In genomic region chr10:79934272-79934721, GRCm38 (mm10) we compare ENCODE assay signal across 9 mouse cellular contexts. TPM values are rescaled to one million over a fixed set of nuclear protein-coding genes. Genes with fewer than 3 reads are reported as not detected.
A peak's percentile ranks its signal among the peaks of the same experiment; 100 is the strongest.
DNase-seq lines count a peak whose midpoint lies in the region; ATAC-seq and TF ChIP-seq lines count a peak whose summit lies in the region.
"Had no signal": no experiment of that assay in that cellular context is flagged by ENCODE, and none has a peak within 500 bp of the region (broad histone marks: within the 10 kb centered on the region; RNA-seq: fewer than 3 reads in every experiment).

No protein-coding gene starts in this region.

- H3K27me3 ChIP-seq in forebrain, embryonic 13.5 days = no peaks in the 10 kb centered on the region
- no peaks in the 10 kb centered on the region for H3K27me3 ChIP-seq in forebrain, embryonic 11.5 days (ENCODE audit: control insufficient read depth, insufficient read depth, low read length)
- H3K27me3 ChIP-seq in kidney, embryonic 15.5 days = no peaks in the 10 kb centered on the region

- WGBS in forebrain, embryonic 13.5 days = 74% methylated on average over 13 of the region's 13 CpGs
- 84% methylated on average over 13 of the region's 13 CpGs for WGBS in forebrain, embryonic 11.5 days
- 58% methylated on average over 13 of the region's 13 CpGs for WGBS in kidney, embryonic 15.5 days
- 11% methylated on average over 13 of the region's 13 CpGs for WGBS in lung, adult 2 months

- H3K4me2 ChIP-seq in forebrain, embryonic 13.5 days = no peak overlapping the region
- H3K4me2 ChIP-seq in forebrain, embryonic 11.5 days (ENCODE audit: low read depth, low read length, severe bottlenecking) = no peak overlapping the region
- H3K4me2 ChIP-seq in kidney, embryonic 15.5 days = 0 out of 2 replicates have a peak overlapping the region, but pooled peaks have one; percentile 24

- no peak for DNase-seq in forebrain, embryonic 11.5 days (ENCODE audit: low spot score)
- peak; percentile 69 to 80 for DNase-seq in cerebellum, postnatal 25 days
- DNase-seq in heart, adult 9 months (ENCODE audit: low spot score in 2 of 2) = peak; percentile 91 to 94
- DNase-seq in lung, adult 2 months = peak; percentile 88
- peak; percentile 87 to 90 for DNase-seq in right cerebral cortex, postnatal 10 days (ENCODE audit: low spot score in 2 of 2)
- no peak for DNase-seq in spleen, postnatal 14 days (ENCODE audit: low spot score in 2 of 2)

- peaks cover 37% of the 10 kb centered on the region for H3K4me1 ChIP-seq in forebrain, embryonic 13.5 days
- H3K4me1 ChIP-seq in forebrain, embryonic 11.5 days (replicated peaks; ENCODE audit: control insufficient read depth, insufficient read depth, low read length) = peaks cover 3% of the 10 kb centered on the region; the same call in 1 of the 2 replicates
- H3K4me1 ChIP-seq in kidney, embryonic 15.5 days = peaks cover 100% of the 10 kb centered on the region
- H3K4me1 ChIP-seq in lung, adult 2 months (ENCODE audit: control insufficient read depth, insufficient read depth, low read length) = peaks cover 40% of the 10 kb centered on the region

- no peak for ATAC-seq in forebrain, embryonic 13.5 days
- ATAC-seq in forebrain, embryonic 11.5 days (replicated peaks; ENCODE audit: low FRiP score) = no peak
- ATAC-seq in kidney, embryonic 15.5 days (replicated peaks; ENCODE audit: low FRiP score) = peak; percentile 19; the same call in 1 of the 2 replicates

- H3K9ac ChIP-seq in forebrain, embryonic 13.5 days = no peak overlapping the region
- no peak overlapping the region for H3K9ac ChIP-seq in forebrain, embryonic 11.5 days (ENCODE audit: low read length)
- no peak overlapping the region for H3K9ac ChIP-seq in kidney, embryonic 15.5 days

- H3K27ac ChIP-seq in forebrain, embryonic 13.5 days = peak overlapping the region; percentile 55; the same call in 1 of the 2 replicates
- H3K27ac ChIP-seq in forebrain, embryonic 11.5 days (ENCODE audit: low read depth, low read length) = no peak overlapping the region
- peak overlapping the region; percentile 82 for H3K27ac ChIP-seq in kidney, embryonic 15.5 days

- TF ChIP-seq POLR2A in lung, adult 2 months (IDR thresholded peaks at IDR 0.05; ENCODE audit: borderline replicate concordance, extremely low read depth, low read depth, low read length) = no peak

- no peak for TF ChIP-seq CTCF in lung, adult 2 months (IDR thresholded peaks at IDR 0.05; ENCODE audit: insufficient read depth, low read length)

- no peak overlapping the region for H3K4me3 ChIP-seq in forebrain, embryonic 13.5 days
- no peak overlapping the region for H3K4me3 ChIP-seq in forebrain, embryonic 11.5 days (ENCODE audit: low read depth, low read length)
- H3K4me3 ChIP-seq in kidney, embryonic 15.5 days (replicated peaks) = no peak overlapping the region
- no peak overlapping the region for H3K4me3 ChIP-seq in lung, adult 2 months (replicated peaks; ENCODE audit: extremely low read depth, low read depth, low read length)

- H3K36me3 ChIP-seq in forebrain, embryonic 13.5 days (ENCODE audit: poor library complexity, severe bottlenecking) = peaks cover 26% of the 10 kb centered on the region
- no peaks in the 10 kb centered on the region for H3K36me3 ChIP-seq in forebrain, embryonic 11.5 days (ENCODE audit: control insufficient read depth, insufficient read depth, low read length)
- peaks cover 58% of the 10 kb centered on the region for H3K36me3 ChIP-seq in kidney, embryonic 15.5 days

- H3K9me3 ChIP-seq in forebrain, embryonic 13.5 days (replicated peaks) = no peaks in the 10 kb centered on the region
- H3K9me3 ChIP-seq in forebrain, embryonic 11.5 days (ENCODE audit: control insufficient read depth, low read length) = no peaks in the 10 kb centered on the region
- no peaks in the 10 kb centered on the region for H3K9me3 ChIP-seq in kidney, embryonic 15.5 days (replicated peaks)

RNA-seq across cellular contexts. Expression of gene Arid3a, which starts 7.5 kb away (rescaled TPM):
- 2.5 and 3.6 TPM in 2 replicates for polyA plus RNA-seq in forebrain, embryonic 13.5 days (2015; fragmentation: Nextera tagmentation; extraction: Ambion mirVana)
- 5.4 and 6.6 TPM in 2 replicates for polyA plus RNA-seq in forebrain, embryonic 11.5 days (2014; fragmentation: Nextera tagmentation; extraction: Ambion mirVana)
- 7.3 and 7.4 TPM in 2 replicates for polyA plus RNA-seq in kidney, embryonic 15.5 days (2015; fragmentation: Nextera tagmentation; extraction: Ambion mirVana)
- 7.8 and 8.6 TPM in 2 replicates for polyA plus RNA-seq in lung, adult 2 months (2012; rRNA removed)

RNA-seq across cellular contexts. Expression of gene R3hdm4, which starts 13.3 kb away (rescaled TPM):
- 200 and 217 TPM in 2 replicates for polyA plus RNA-seq in forebrain, embryonic 13.5 days (2015; fragmentation: Nextera tagmentation; extraction: Ambion mirVana)
- polyA plus RNA-seq in forebrain, embryonic 11.5 days (2014; fragmentation: Nextera tagmentation; extraction: Ambion mirVana) = 135 and 145 TPM in 2 replicates
- 142 and 155 TPM in 2 replicates for polyA plus RNA-seq in kidney, embryonic 15.5 days (2015; fragmentation: Nextera tagmentation; extraction: Ambion mirVana)
- polyA plus RNA-seq in lung, adult 2 months (2012; rRNA removed) = 129 and 162 TPM in 2 replicates

RNA-seq across cellular contexts. Expression of gene Kiss1r, which starts 17.5 kb away (rescaled TPM):
- 1.0 and 1.3 TPM in 2 replicates for polyA plus RNA-seq in forebrain, embryonic 13.5 days (2015; fragmentation: Nextera tagmentation; extraction: Ambion mirVana)
- 0.55 and 1.0 TPM in 2 replicates for polyA plus RNA-seq in forebrain, embryonic 11.5 days (2014; fragmentation: Nextera tagmentation; extraction: Ambion mirVana)
- polyA plus RNA-seq in kidney, embryonic 15.5 days (2015; fragmentation: Nextera tagmentation; extraction: Ambion mirVana) = 0.71 and 1.2 TPM in 2 replicates
- 20.9 and 24.4 TPM in 2 replicates for polyA plus RNA-seq in lung, adult 2 months (2012; rRNA removed)

RNA-seq across cellular contexts. Expression of gene Gm26602, which starts 23.6 kb away (rescaled TPM):
- polyA plus RNA-seq in forebrain, embryonic 13.5 days (2015; fragmentation: Nextera tagmentation; extraction: Ambion mirVana) = 33.6 TPM in 1 of 2 replicates, not detected in the other
- polyA plus RNA-seq in forebrain, embryonic 11.5 days (2014; fragmentation: Nextera tagmentation; extraction: Ambion mirVana) = 3.3 and 14.8 TPM in 2 replicates
- 0.96 and 14.1 TPM in 2 replicates for polyA plus RNA-seq in kidney, embryonic 15.5 days (2015; fragmentation: Nextera tagmentation; extraction: Ambion mirVana)
- polyA plus RNA-seq in lung, adult 2 months (2012; rRNA removed) = not detected in 2 replicates
- polyA plus RNA-seq: small intestine, adult 2 months had no signal

RNA-seq across cellular contexts. Expression of gene Med16, which starts 25.6 kb away (rescaled TPM):
- 49.0 and 59.0 TPM in 2 replicates for polyA plus RNA-seq in forebrain, embryonic 13.5 days (2015; fragmentation: Nextera tagmentation; extraction: Ambion mirVana)
- polyA plus RNA-seq in forebrain, embryonic 11.5 days (2014; fragmentation: Nextera tagmentation; extraction: Ambion mirVana) = 60.4 and 60.6 TPM in 2 replicates
- polyA plus RNA-seq in kidney, embryonic 15.5 days (2015; fragmentation: Nextera tagmentation; extraction: Ambion mirVana) = 59.6 and 70.7 TPM in 2 replicates
- polyA plus RNA-seq in lung, adult 2 months (2012; rRNA removed) = 76.2 and 79.1 TPM in 2 replicates

Comparison
In these comparisons a context has a peak if more than half of its experiments do, and no peak if none do; other contexts are left out.
1. DNase-seq: peak in cerebellum, postnatal 25 days (2 of 2), heart, adult 9 months (2 of 2), lung, adult 2 months (single experiment) and right cerebral cortex, postnatal 10 days (2 of 2); none in forebrain, embryonic 11.5 days (single experiment) and spleen, postnatal 14 days (0 of 2).